Mouse (Mus musculus): ENCODE results near the gene Htra1. TPM values are rescaled to one million over a fixed set of nuclear protein-coding genes. Genes with fewer than 3 reads are reported as not detected.

Htra1 gene
- polyA plus RNA-seq, 1 experiment from 2014 or later, result 10.2 TPM

GRCm38 (mm10) chr7:130938005-130938404, 2.1 kb downstream of the Htra1 start:
- H3K9ac ChIP-seq (replicated peaks; ENCODE audit: low read depth, low read length), result no peak overlapping the region
- ATAC-seq (ENCODE audit: insufficient number of reproducible peaks, insufficient read depth, low FRiP score, low read depth), result no peak

GRCm38 (mm10) chr7:130938896-130939295, 3.0 kb downstream of the Htra1 start:
- peaks cover 22% of the 10 kb centered on the region for H3K27me3 ChIP-seq (ENCODE audit: control insufficient read depth, insufficient read depth, low read length)
- 83% methylated on average over 8 of the region's 8 CpGs for WGBS
- no peaks in the 10 kb centered on the region for H3K9me3 ChIP-seq (ENCODE audit: control insufficient read depth, low read depth, low read length)

More at GRCm38 (mm10) chr7:130938005-130938404, 2.1 kb downstream of the Htra1 start:
- no peaks in the 10 kb centered on the region for H3K9me3 ChIP-seq (ENCODE audit: control insufficient read depth, low read depth, low read length)
- peaks cover 13% of the 10 kb centered on the region for H3K4me1 ChIP-seq (ENCODE audit: control insufficient read depth, insufficient read depth, low read length)
- peaks cover 22% of the 10 kb centered on the region for H3K27me3 ChIP-seq (ENCODE audit: control insufficient read depth, insufficient read depth, low read length)
- H3K4me2 ChIP-seq (replicated peaks; ENCODE audit: low read depth, low read length), result no peak overlapping the region
- H3K27ac ChIP-seq (ENCODE audit: low read length), result no peak overlapping the region
- no peak overlapping the region for H3K4me3 ChIP-seq (ENCODE audit: low read depth, low read length)
- WGBS, result 62% methylated on average over 4 of the region's 4 CpGs
- H3K36me3 ChIP-seq (ENCODE audit: control insufficient read depth, insufficient read depth, low read length), result no peaks in the 10 kb centered on the region

GRCm38 (mm10) chr7:130940733-130941132, 4.8 kb downstream of the Htra1 start:
- Histone ChIP-seq H3K9me3 (ENCODE audit: control insufficient read depth, low read depth, low read length) (no peaks in the 10 kb centered on the region), H3K4me2 (replicated peaks; ENCODE audit: low read depth, low read length) (no peak overlapping the region), H3K27me3 (ENCODE audit: control insufficient read depth, insufficient read depth, low read length) (peaks cover 14% of the 10 kb centered on the region), H3K4me1 (ENCODE audit: control insufficient read depth, insufficient read depth, low read length) (peaks cover 8% of the 10 kb centered on the region; the same call in 1 of the 2 replicates), H3K27ac (ENCODE audit: low read length) (no peak overlapping the region), H3K36me3 (ENCODE audit: control insufficient read depth, insufficient read depth, low read length) (no peaks in the 10 kb centered on the region), H3K4me3 (ENCODE audit: low read depth, low read length) (no peak overlapping the region), H3K9ac (replicated peaks; ENCODE audit: low read depth, low read length) (no peak overlapping the region)
- 54% methylated on average over 8 of the region's 8 CpGs for WGBS
- no peak for ATAC-seq (ENCODE audit: insufficient number of reproducible peaks, insufficient read depth, low FRiP score, low read depth)

More at GRCm38 (mm10) chr7:130938896-130939295, 3.0 kb downstream of the Htra1 start:
- ATAC-seq (ENCODE audit: insufficient number of reproducible peaks, insufficient read depth, low FRiP score, low read depth), result no peak
- Histone ChIP-seq H3K36me3 (ENCODE audit: control insufficient read depth, insufficient read depth, low read length) (no peaks in the 10 kb centered on the region), H3K4me3 (ENCODE audit: low read depth, low read length) (no peak overlapping the region), H3K4me2 (replicated peaks; ENCODE audit: low read depth, low read length) (no peak overlapping the region), H3K9ac (replicated peaks; ENCODE audit: low read depth, low read length) (no peak overlapping the region), H3K4me1 (ENCODE audit: control insufficient read depth, insufficient read depth, low read length) (peaks cover 13% of the 10 kb centered on the region), H3K27ac (ENCODE audit: low read length) (no peak overlapping the region)

- no peaks in the 10 kb centered on the region; the same call in 1 of the 2 replicates for H3K4me1 ChIP-seq (ENCODE audit: control insufficient read depth, insufficient read depth, low read length)
- H3K9ac ChIP-seq (replicated peaks; ENCODE audit: low read depth, low read length), result no peak overlapping the region
- H3K9me3 ChIP-seq (ENCODE audit: control insufficient read depth, low read depth, low read length), result no peaks in the 10 kb centered on the region
- H3K27me3 ChIP-seq (ENCODE audit: control insufficient read depth, insufficient read depth, low read length), result peaks cover 3% of the 10 kb centered on the region; the same call in 1 of the 2 replicates
- ATAC-seq (ENCODE audit: insufficient number of reproducible peaks, insufficient read depth, low FRiP score, low read depth), result no peak
- no peaks in the 10 kb centered on the region for H3K36me3 ChIP-seq (ENCODE audit: control insufficient read depth, insufficient read depth, low read length)
- H3K27ac ChIP-seq (ENCODE audit: low read length), result no peak overlapping the region
- H3K4me3 ChIP-seq (ENCODE audit: low read depth, low read length), result no peak overlapping the region
- H3K4me2 ChIP-seq (replicated peaks; ENCODE audit: low read depth, low read length), result no peak overlapping the region
- WGBS, result 91% methylated on average over 9 of the region's 9 CpGs
These were observed 7.5 kb downstream of the Htra1 start for GRCm38 (mm10) chr7:130943280-130943895.

GRCm38 (mm10) chr7:130944766-130945475, 9.0 kb downstream of the Htra1 start:
- peaks cover 5% of the 10 kb centered on the region; the same call in 1 of the 2 replicates for H3K4me1 ChIP-seq (ENCODE audit: control insufficient read depth, insufficient read depth, low read length)
- H3K4me3 ChIP-seq (ENCODE audit: low read depth, low read length), result no peak overlapping the region
- no peaks in the 10 kb centered on the region for H3K27me3 ChIP-seq (ENCODE audit: control insufficient read depth, insufficient read depth, low read length)
- H3K9me3 ChIP-seq (ENCODE audit: control insufficient read depth, low read depth, low read length), result no peaks in the 10 kb centered on the region
- 92% methylated on average over 11 of the region's 11 CpGs for WGBS
- H3K27ac ChIP-seq (ENCODE audit: low read length), result no peak overlapping the region
- no peak overlapping the region for H3K4me2 ChIP-seq (replicated peaks; ENCODE audit: low read depth, low read length)
- ATAC-seq (ENCODE audit: insufficient number of reproducible peaks, insufficient read depth, low FRiP score, low read depth), result no peak
- no peak overlapping the region for H3K9ac ChIP-seq (replicated peaks; ENCODE audit: low read depth, low read length)
- H3K36me3 ChIP-seq (ENCODE audit: control insufficient read depth, insufficient read depth, low read length), result no peaks in the 10 kb centered on the region

GRCm38 (mm10) chr7:130945730-130946129, 9.8 kb downstream of the Htra1 start:
- no peaks in the 10 kb centered on the region for H3K36me3 ChIP-seq (ENCODE audit: control insufficient read depth, insufficient read depth, low read length)
- WGBS, result 91% methylated on average over 3 of the region's 3 CpGs
- no peak overlapping the region for H3K27ac ChIP-seq (ENCODE audit: low read length)
- peaks cover 5% of the 10 kb centered on the region; the same call in 1 of the 2 replicates for H3K4me1 ChIP-seq (ENCODE audit: control insufficient read depth, insufficient read depth, low read length)
- H3K9me3 ChIP-seq (ENCODE audit: control insufficient read depth, low read depth, low read length), result no peaks in the 10 kb centered on the region
- no peak for ATAC-seq (ENCODE audit: insufficient number of reproducible peaks, insufficient read depth, low FRiP score, low read depth)
- H3K4me3 ChIP-seq (ENCODE audit: low read depth, low read length), result no peak overlapping the region
- no peaks in the 10 kb centered on the region for H3K27me3 ChIP-seq (ENCODE audit: control insufficient read depth, insufficient read depth, low read length)
- H3K4me2 ChIP-seq (replicated peaks; ENCODE audit: low read depth, low read length), result no peak overlapping the region
- no peak overlapping the region for H3K9ac ChIP-seq (replicated peaks; ENCODE audit: low read depth, low read length)

GRCm38 (mm10) chr7:130946303-130946702, 10.4 kb downstream of the Htra1 start:
- no peak overlapping the region for H3K9ac ChIP-seq (replicated peaks; ENCODE audit: low read depth, low read length)
- ATAC-seq (ENCODE audit: insufficient number of reproducible peaks, insufficient read depth, low FRiP score, low read depth), result no peak
- no peaks in the 10 kb centered on the region for H3K9me3 ChIP-seq (ENCODE audit: control insufficient read depth, low read depth, low read length)
- 0 out of 2 replicates have a peak, but pooled peaks cover 5% of the 10 kb centered on the region for H3K4me1 ChIP-seq (ENCODE audit: control insufficient read depth, insufficient read depth, low read length)
- no peak overlapping the region for H3K27ac ChIP-seq (ENCODE audit: low read length)
- no peak overlapping the region for H3K4me2 ChIP-seq (replicated peaks; ENCODE audit: low read depth, low read length)
- H3K27me3 ChIP-seq (ENCODE audit: control insufficient read depth, insufficient read depth, low read length), result no peaks in the 10 kb centered on the region
- H3K4me3 ChIP-seq (ENCODE audit: low read depth, low read length), result no peak overlapping the region
- 86% methylated on average over 12 of the region's 12 CpGs for WGBS
- H3K36me3 ChIP-seq (ENCODE audit: control insufficient read depth, insufficient read depth, low read length), result no peaks in the 10 kb centered on the region

- H3K4me3 ChIP-seq (ENCODE audit: low read depth, low read length), result no peak overlapping the region
- no peaks in the 10 kb centered on the region for H3K9me3 ChIP-seq (ENCODE audit: control insufficient read depth, low read depth, low read length)
- H3K36me3 ChIP-seq (ENCODE audit: control insufficient read depth, insufficient read depth, low read length), result no peaks in the 10 kb centered on the region
- no peak overlapping the region for H3K27ac ChIP-seq (ENCODE audit: low read length)
- H3K4me2 ChIP-seq (replicated peaks; ENCODE audit: low read depth, low read length), result no peak overlapping the region
- WGBS, result 53% methylated on average over 5 of the region's 5 CpGs
- H3K27me3 ChIP-seq (ENCODE audit: control insufficient read depth, insufficient read depth, low read length), result no peaks in the 10 kb centered on the region
- H3K9ac ChIP-seq (replicated peaks; ENCODE audit: low read depth, low read length), result no peak overlapping the region
- H3K4me1 ChIP-seq (ENCODE audit: control insufficient read depth, insufficient read depth, low read length), result 0 out of 2 replicates have a peak, but pooled peaks cover 5% of the 10 kb centered on the region
- ATAC-seq (ENCODE audit: insufficient number of reproducible peaks, insufficient read depth, low FRiP score, low read depth), result no peak
These were observed 12.8 kb downstream of the Htra1 start for GRCm38 (mm10) chr7:130948563-130949208.

Measured in stomach, embryonic 14.5 days (tissue).